Mouse (Mus musculus): Measurements from ENCODE around the gene Slco1c1.

Gene Slco1c1

DNA sequence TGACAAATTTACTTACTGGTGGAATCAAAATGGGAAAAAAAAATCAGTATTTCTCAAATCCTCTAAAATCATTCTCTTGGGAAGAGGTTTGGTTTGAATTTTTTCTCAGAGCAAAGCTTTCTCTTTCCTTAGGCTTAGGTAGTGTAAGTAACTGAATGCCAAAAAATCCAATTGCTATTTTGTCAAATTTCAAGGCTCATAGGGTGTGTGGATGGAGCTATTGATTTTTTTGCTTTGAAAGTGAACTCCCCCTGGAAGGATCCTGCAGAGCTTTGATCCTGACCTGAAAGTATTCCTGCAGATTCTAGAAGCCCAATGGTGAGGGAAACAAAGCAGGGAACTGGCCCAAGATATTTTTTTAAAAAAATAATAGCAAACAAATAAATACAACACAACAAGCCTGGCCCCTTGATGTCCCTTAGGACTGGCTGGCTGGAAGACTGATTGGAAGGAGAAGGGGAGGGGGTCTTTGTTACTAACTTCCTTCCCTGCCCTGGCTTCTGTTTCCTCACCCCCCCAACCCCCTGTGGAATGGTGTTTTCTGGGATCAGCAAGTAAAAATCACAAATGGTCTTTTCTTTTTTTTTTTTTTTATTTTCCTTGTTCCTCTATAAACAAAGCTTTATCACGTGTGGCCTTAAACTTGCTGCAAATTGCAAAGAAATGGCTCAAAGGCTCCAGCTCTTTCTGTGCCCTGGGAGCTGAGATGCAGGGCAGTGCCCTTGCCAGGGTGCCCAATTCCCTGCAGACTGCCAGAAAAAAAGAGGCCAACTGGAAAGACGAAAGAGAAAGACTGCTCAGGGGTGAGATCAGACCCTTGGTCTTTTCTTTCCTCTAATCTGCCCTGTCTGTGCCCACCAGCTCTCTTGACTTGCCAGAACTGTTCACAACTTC is at the start of gene Slco1c1:
Gene Slco1c1, plus strand, starts transcription at position 622 of the 894 bp plus-strand sequence.
- POLR2A ChIA-PET = no interaction called here
- CTCF ChIA-PET = interaction anchor here in 1 of 4 experiments (0.6 kb wide), 1 partner anchor 16 kb away, joined by 3 read pairs; no protein-coding TSS in a partner anchor

DNA sequence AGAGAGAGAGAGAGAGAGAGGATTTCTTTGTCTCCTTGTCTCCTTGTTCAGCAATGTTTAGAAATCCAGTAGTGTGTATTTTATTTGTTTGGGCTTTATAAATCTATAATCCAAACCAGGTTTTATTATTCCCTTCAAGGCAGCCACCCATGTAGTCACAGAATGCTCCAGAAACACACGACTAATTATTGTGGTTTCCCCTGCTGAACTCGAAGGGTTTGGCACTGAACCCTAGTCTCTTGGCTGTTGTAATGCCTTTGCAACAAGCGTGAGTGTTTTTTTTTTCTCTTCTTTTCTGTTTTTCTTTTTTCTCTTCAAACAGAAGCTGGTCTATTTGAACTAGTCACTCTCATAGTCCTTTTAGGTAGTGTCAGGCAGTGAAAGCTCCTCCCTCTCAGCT is 49.5 kb upstream of the Slco1c1 start:
- CTCF ChIA-PET = no interaction called here
- POLR2A ChIA-PET = no interaction called here

DNA sequence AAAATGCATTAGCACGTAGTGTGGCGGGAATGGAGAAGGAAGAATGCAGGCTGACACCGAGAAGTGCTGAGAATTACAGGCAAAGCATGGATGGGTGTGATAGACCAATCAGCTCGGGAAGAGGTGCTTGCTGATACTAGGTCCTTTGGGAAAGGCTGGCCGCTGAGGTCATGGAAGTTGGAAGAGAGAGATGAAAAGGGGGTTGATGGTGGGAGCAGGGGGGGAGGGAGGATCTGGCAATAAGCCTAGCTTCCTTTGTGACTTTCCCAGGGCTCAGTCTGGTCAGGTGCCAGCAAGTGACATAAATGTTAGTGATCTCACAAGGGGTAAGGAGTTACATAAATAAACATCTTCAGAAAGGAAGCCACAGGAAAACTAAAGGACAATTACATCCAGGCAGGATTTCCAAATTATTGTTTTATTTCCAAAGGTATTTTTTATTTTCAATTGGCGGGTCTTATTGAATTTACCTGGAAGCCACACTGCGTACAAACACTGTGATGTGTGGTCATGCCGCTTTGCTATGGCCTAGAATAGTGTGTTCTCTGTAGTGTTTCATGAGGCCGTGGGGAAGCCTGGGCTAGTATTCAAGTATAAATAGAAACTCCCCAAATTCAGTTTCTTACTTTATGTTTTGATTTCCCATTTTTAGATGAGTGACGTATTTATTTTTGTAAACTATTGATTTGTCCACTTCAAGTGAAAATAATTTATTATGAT is 38.7 kb upstream of the Slco1c1 start:
- ChIA-PET CTCF (interaction anchor here in 3 of 4 experiments (0.5 to 0.9 kb wide), 7 partner anchors 13 to 931 kb away, joined by 3 to 7 read pairs (median 4); no protein-coding TSS in a partner anchor), POLR2A (interaction anchor here in 1 of 4 experiments (1.3 kb wide), 1 partner anchor 10 kb away, joined by 3 read pairs; no protein-coding TSS in a partner anchor)

GRCm38 (mm10) chr6:141487266-141487665 is 36.9 kb upstream of the Slco1c1 start:
- POLR2A ChIA-PET = no interaction called here
- CTCF ChIA-PET = interaction anchor here in 2 of 4 experiments (0.7 to 1.7 kb wide), 2 partner anchors 311 kb away, joined by 5 to 11 read pairs; no protein-coding TSS in a partner anchor

DNA sequence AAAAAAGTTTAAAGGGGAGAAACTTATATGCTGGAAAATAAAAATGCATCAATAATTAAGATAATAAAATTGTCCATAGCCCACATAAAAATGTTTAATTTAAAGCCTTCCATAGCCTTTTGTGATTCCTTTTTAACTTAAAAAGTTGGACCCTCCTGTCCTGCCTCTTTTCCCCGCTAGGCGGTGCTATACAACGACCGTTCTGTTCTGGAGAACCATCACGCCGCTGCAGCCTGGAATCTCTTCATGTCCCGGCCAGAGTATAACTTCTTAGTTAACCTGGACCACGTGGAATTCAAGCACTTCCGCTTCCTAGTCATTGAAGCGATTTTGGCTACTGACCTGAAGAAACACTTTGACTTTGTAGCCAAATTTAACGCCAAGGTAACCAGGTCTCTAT is 35.5 kb upstream of the Slco1c1 start:
- POLR2A ChIA-PET = no interaction called here

DNA sequence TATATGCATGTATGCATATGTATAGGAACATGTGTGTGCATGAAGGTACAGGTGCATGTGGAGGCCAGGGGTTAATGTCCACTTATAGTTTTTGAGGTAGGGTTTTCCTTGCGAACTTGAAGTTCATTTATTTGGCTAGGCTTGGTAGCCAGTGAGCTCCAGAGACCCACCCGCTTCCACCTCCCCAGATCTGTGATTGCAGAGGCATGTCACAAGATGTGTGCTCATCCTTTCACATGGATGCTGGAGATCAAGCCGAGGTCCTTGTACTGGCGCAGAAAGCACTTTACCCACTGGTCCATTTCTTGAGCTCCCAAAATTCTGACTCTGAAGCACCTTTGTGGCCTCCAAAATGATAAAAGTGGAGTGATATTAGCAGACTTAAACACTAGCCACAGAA is 29.3 kb upstream of the Slco1c1 start:
- CTCF ChIA-PET = no interaction called here

More for the DNA sequence above, 35.5 kb upstream of the Slco1c1 start:
- CTCF ChIA-PET = interaction anchor here in 1 of 4 experiments (1.7 kb wide), 1 partner anchor 309 kb away, joined by 11 read pairs; no protein-coding TSS in a partner anchor

DNA sequence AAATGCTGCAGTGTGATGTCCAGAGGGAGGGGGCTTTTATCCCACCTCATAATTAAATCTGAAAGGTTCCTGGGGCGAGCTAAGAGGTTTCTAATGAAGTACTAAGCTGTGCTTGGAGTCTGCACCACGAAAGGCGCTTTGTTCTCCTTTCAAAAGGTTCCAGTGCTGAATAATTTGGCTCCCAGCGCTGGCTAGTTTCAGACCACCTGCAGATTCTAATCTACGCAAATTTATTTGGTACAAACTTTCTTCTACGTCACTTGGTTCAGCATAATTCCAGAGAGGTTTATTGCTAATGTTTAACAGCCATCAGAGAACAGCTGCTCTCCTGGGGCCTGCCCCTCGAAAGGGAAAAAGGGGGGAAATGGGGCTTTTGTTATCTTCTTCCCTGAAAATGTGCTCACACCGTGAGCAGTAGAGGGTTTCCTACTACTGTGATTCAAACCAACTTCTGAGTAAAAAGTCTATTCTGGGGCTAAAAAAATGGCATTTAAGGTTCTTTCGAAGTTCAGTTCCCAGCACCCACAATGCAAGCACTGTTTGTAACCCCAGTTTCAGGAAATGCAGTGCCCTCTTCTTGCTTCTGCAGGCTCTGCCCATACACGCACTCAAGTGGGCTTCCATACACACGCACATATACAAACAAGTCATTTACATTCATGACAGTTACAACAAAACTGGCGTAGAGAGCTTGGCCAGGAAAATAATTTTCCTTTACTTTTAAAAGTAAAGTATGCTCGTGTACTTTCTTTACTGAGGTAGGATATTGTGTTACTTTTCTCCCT is 28.3 kb upstream of the Slco1c1 start:
- ChIA-PET CTCF (interaction anchor here in 1 of 4 experiments (0.7 kb wide), 1 partner anchor 64 kb away, joined by 5 read pairs; no protein-coding TSS in a partner anchor), POLR2A (interaction anchor here in 2 of 4 experiments (0.6 to 1.4 kb wide), 3 partner anchors 11 to 680 kb away, joined by 3 read pairs; no protein-coding TSS in a partner anchor)

More for the DNA sequence above, 29.3 kb upstream of the Slco1c1 start:
- POLR2A ChIA-PET = interaction anchor here in 1 of 4 experiments (1.0 to 1.4 kb wide), 2 partner anchors 10 to 48 kb away, joined by 3 read pairs; no protein-coding TSS in a partner anchor

- CTCF ChIA-PET = interaction anchor here in 2 of 4 experiments (0.5 to 1.6 kb wide), 3 partner anchors 10 to 299 kb away, joined by 3 to 4 read pairs (median 3); no protein-coding TSS in a partner anchor
These were observed 24.7 kb upstream of the Slco1c1 start for GRCm38 (mm10) chr6:141499511-141499910.

GRCm38 (mm10) chr6:141501171-141501570 is 23.0 kb upstream of the Slco1c1 start:
- POLR2A ChIA-PET = no interaction called here
- CTCF ChIA-PET = interaction anchor here in 1 of 4 experiments (0.7 kb wide), 1 partner anchor 65 kb away, joined by 3 read pairs; no protein-coding TSS in a partner anchor

More at GRCm38 (mm10) chr6:141499511-141499910, 24.7 kb upstream of the Slco1c1 start:
- POLR2A ChIA-PET = no interaction called here

GRCm38 (mm10) chr6:141522541-141522940 is 1.6 kb upstream of the Slco1c1 start:
- ChIA-PET POLR2A (interaction anchor here in 1 of 4 experiments (0.5 kb wide), 1 partner anchor 962 kb away, joined by 3 read pairs; no protein-coding TSS in a partner anchor), CTCF (no interaction called here)

- POLR2A ChIA-PET = no interaction called here
- CTCF ChIA-PET = no interaction called here
These were observed 1.6 kb downstream of the Slco1c1 start for GRCm38 (mm10) chr6:141525787-141526186.

GRCm38 (mm10) chr6:141530865-141531264 is 6.7 kb downstream of the Slco1c1 start:
- CTCF ChIA-PET = no interaction called here
- POLR2A ChIA-PET = no interaction called here

DNA sequence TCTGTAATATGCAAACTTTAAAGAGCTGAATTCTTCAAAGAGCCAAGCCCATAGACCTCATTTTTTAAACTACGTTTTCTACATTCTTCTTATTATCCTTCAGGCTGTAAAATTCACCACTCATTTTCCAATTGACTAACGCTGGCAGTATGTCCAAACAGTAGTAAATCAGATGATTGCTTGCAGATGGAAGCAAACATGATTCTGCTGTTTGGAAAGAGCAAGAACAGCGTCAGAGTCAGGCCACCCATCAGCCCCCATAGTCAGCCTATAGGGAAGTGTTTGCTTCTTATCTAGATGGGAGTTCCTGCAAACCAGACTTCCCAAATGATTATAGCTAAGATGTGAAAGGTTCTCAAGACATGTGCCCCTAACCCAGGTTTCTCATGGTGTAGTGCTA is 13.1 kb downstream of the Slco1c1 start:
- ChIA-PET POLR2A (no interaction called here), CTCF (no interaction called here)

DNA sequence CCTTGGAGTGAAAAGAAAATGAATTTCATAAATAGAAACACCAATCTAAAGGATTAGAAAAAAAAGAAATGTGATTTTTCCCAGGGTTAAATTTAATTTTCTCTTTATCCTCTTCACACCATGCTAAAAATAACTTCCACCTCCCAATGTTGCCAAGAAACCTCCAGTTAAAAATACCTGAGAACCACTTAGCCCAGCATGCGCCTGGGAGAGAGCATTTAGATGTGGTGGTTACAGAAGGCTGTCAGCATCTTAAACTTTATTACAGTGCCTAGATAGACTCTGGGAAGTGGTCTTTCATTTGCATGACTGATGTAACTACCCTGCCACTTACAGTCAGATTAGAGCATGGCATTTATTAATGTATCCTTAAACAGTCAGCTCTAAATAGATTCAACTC is 17.0 kb downstream of the Slco1c1 start:
- ChIA-PET CTCF (no interaction called here), POLR2A (no interaction called here)

GRCm38 (mm10) chr6:141543344-141543743 is 19.2 kb downstream of the Slco1c1 start:
- ChIA-PET POLR2A (interaction anchor here in 1 of 4 experiments (0.7 to 0.9 kb wide), 2 partner anchors 12 to 48 kb away, joined by 3 read pairs; no protein-coding TSS in a partner anchor), CTCF (no interaction called here)

GRCm38 (mm10) chr6:141558118-141558517 is 34.0 kb downstream of the Slco1c1 start:
- CTCF ChIA-PET = no interaction called here
- POLR2A ChIA-PET = no interaction called here

- ChIA-PET POLR2A (no interaction called here), CTCF (interaction anchor here in 1 of 4 experiments (0.6 kb wide), 1 partner anchor 266 kb away, joined by 6 read pairs; no protein-coding TSS in a partner anchor)
These were observed 43.2 kb downstream of the Slco1c1 start for GRCm38 (mm10) chr6:141567366-141567765.

DNA sequence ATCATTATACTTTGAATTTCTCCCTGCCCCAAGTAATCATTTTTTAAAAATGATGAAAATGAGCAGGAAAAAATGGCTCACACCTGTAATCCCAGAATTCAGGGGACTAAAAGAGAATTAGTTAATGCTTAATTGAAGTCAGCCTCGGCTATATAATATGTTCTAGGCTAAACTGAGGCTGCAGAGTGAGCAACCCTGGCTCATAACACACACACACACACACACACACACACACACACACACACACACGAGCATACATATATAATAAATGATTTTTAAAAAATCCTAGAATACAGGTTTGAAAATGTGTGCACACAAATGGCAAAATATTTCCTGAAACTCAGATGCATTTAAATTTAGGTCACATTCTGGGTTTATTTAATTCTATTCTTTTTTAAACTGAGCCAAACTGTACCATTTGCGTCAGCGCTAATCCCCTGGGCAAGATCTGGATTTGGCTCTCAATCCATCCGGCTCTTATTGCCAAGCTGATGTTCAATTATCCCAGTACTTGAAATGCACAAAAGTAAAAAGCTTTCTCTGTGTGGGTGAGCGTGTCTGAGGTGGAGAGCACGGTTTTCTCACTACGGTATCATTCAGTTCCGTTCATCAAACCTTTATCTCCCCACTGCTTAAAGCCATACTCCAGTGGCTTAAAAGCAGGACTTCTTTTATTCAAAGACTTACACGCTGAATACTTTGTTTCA is 43.8 kb downstream of the Slco1c1 start:
- ChIA-PET CTCF (interaction anchor here in 1 of 4 experiments (0.7 kb wide), 1 partner anchor 198 kb away, joined by 5 read pairs; no protein-coding TSS in a partner anchor), POLR2A (no interaction called here)
